Mouse (Mus musculus): ENCODE measurements around the gene Casq2.
"Not testable (repeated sequence)": the region's sequence is repeated elsewhere in the genome, so short reads cannot be mapped to it uniquely, and the experiment has no call there.

Gene Casq2

DNA sequence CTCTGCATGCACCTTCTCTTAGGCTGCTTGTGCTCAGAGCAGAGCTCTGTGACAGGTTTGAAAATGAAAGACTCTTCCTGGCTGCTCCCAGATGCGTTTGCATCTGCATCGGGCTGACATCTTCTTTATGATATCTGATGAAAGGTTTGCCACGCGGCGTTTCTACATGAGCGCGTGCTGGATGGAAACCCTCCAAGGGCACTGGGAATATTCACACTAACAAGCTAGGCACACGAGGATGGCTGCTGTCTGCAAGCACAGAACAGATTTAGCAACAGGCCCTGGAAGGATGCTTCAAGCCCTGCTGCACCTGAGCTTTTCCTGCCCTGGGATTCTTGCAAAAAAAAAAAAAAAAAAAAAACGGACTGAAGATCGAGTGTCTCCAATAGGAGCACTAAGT, 50.9 kb downstream of the Casq2 start:
- DNase-seq = no peak

DNA sequence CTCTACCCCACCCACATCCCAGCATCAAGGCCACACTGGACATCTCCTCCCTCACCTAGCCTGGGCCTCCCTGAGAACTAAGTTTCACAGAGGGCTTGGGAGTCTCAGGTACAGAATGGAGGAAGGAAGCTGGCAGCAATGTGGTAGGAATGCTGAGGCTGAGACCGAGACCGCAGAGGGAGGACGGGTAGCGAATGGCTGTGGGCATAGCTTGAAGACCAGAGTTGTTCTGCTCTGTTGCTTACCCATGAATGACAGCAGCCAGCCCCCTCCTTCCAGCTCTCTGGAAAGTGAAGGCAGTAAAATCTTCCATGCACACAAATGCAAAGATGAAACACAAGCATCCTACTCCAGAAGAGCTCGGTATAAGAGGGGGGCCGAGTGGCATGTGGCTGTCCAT, 52.7 kb downstream of the Casq2 start:
- DNase-seq = no peak

DNA sequence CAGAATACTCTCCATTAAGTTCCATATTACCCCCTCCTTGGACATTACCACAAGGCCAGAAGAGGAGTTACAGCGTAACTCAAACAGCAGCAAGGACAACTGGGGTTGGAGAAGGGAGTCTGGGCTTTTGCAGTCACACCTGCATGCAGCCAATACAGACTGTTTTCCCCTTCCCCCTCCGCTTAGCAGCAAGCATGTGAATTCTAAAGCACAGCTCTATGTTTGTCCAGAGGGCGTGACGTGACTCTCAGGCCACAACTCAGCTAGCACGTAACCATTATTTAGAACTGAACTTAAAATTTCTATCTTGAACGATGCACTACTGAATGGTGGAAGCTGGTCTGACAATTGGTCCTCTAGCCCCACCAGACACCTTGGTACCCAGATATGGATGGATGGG, 54.4 kb downstream of the Casq2 start:
- no peak for DNase-seq

GRCm38 (mm10) chr3:102141451-102141850, 55.2 kb downstream of the Casq2 start:
- DNase-seq = no peak

GRCm38 (mm10) chr3:102141893-102142292, 55.7 kb downstream of the Casq2 start:
- DNase-seq = no peak

DNA sequence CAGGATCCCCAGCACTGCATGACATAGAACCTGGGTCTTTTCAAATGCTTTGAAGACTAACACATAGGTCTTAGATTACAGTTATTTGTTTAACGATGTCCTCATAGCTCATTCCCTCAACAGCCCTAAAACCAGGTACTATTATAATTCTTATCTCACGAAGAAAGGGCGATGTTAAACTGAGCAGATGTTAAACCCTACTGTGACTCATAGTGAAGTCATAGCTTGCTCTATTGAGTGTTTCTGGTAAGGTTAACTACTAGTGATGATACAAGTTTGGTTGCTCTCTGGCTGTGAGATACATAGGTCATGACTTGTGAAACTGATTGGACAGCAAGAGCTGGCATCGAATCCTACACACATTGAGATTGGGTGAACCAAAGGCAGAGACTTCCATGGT, 56.7 kb downstream of the Casq2 start:
- no peak for DNase-seq

DNA sequence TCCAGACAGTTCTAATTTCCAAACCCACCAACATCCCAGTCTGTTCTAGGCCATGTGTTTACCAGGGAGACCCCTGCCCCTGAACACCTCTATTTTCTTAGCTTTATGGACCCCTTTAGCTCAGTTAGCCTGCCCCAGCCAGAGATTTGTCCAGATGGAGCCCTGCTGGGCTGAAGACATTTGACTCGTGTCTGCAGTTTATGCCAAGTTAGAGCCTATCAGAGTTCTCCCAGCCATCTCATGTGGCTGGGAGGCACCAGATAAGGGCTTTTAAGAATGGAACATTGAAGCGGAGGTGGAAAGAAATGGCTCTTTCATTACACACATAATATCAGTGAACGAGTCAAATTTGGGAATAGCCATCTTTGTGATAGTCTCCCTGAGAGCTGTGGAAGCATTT, 57.3 kb downstream of the Casq2 start:
- DNase-seq = no peak

DNA sequence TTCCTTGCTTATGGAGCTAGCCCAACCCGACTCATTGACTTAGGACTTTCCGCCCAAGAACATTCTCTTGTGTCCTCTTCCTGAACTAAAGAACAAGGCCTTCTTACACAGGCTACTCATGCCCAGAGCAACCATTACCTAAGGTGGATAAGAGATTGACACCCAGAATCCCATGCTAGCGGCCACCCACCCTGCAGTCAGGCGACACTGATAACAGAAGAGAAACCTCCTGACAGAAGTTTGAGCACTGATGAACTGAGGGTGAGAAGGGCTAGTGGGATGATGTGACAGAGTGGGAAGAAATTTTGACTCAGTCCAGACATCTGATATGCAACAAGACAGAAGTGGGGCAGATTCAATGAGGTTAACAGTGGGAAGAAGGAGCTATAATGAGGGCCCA, 58.2 kb downstream of the Casq2 start:
- DNase-seq = no peak

DNA sequence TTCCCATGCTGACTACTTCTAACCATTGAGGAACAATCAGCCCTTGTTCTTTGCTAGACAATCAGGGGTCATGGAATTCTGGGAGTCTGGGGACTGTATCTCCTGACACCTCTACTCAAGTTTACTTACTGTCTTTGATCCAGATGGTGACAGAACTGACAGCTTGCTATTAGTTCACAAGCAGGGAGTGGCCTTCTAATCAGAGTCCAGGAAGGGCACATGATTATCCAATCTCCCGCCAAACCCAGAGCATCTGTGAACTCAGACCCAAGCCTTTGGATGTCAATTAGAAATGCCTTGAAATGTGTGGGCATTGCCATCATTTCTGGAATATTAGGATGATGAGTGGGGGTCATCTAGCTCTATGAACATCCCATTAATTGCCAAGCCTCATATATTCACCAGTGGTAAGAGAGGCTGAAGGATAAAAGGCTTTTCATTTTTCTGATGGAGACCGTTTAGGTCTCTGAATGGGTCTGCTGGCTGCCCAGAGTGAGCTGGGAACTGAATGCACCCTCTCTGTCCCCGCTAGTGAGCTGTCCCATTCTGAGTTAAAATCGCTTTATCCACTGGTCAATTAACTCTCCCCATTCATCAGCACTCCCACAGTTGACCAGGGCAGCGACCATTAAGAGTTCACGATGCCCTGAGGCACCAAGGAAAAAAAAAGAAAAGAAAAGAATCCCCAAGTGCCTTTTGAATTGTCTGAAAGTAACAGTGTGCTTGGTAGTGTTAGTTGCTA, 59.6 kb downstream of the Casq2 start:
- no peak for DNase-seq

GRCm38 (mm10) chr3:102146428-102146827, 60.2 kb downstream of the Casq2 start:
- no peak for DNase-seq

DNA sequence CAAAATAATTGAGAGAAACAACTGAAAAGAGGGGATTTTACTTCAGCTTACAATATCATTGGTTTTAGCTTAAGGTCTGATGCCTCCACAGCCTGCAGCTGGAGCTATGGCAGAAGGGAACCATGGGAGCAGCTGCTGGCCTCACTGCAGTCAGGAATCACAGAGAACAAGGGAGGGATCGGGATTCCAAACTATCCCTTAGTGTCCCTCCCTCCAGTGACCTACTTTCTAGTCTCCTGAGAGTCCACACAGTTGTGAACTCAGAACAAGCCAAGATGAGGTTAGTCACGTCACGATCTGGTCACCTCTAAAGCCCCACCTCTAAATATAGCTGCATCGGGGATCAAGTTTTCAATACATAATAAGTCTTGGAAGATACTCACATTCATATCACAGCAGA, 61.0 kb downstream of the Casq2 start:
- DNase-seq = no peak

DNA sequence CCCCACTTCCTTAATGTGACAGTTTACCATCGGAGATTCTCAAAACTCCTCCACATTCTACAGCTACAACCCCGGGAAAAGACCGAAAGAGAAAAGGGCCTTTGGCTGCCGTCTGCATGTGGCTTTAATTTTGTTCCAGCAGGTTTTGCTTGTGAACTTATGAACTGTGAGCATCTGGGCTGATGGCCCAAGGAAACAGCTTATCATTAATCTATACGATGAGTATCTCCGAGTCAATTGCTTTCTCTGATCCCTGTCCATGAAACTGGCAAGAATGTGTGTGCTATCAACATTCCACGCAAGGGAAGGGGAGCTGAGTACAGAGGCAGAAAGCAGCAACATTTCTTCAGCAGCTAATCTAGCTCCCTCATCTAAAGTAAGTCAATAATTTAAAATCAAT, 63.7 kb downstream of the Casq2 start:
- DNase-seq = no peak

GRCm38 (mm10) chr3:102151850-102152249, 65.6 kb downstream of the Casq2 start:
- no peak for DNase-seq

DNA sequence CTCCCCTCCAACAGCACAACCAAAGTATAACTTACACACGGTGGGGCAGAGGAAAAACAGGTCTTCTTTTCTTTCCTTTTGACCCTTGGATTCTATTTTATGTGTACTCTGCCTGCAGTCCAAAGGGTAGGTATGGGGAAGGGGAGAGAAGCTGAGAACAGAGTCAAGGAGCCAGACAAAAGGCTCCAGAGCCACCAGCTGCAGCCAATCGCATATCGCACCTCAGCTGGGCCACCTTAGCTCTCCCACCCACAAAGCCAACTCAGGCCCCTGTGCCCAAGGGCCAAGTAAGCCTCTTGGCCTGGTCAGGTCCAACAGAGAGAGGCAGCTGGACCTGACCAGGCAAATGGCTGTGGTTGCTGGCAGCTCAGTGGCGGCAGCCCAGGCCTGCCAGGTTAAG, 66.3 kb downstream of the Casq2 start:
- peak in 1 of 2 experiments; percentile 39 for DNase-seq

DNA sequence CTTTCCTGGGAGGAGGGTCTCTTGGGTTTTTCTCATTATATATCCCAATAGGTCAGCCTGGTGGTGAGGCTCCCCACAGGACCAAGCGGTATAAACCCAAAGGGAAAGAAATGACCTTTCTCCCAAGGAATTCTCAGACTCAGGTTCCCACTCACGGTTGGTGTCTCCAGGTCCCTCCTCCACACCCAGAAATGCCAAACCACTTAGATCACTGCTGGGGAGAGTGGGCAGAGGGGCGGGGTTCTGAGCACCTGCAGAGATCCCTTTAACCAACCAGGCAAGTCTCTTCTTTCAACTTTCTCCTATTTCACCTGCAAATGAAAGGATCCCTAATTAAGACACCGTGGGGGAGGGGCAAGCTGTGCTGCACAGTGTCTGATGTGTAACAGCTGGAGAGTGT, 66.7 kb downstream of the Casq2 start:
- peak; percentile 20 to 56 for DNase-seq

DNA sequence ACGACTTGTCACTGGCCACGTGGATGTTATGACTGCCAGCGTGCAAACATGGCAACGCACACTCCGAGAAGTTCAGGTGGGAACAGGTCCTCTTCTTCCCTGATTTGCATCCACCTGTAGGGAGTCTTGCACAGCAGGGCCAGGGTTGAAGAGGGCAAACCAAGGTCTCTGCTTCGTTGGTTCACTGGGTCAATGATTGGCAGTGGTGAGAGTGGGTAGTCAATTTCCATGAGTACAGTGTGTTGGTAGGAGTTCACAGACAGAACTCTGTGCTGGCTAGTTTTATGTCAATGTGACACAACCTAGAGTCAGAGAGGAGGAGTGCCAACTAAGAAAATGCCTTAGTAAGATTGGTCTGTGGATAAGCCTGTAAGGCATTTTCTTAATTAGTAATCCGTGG, 67.9 kb downstream of the Casq2 start:
- peak; percentile 42 to 51 for DNase-seq

GRCm38 (mm10) chr3:102156737-102157136, 70.5 kb downstream of the Casq2 start:
- no peak for DNase-seq

DNA sequence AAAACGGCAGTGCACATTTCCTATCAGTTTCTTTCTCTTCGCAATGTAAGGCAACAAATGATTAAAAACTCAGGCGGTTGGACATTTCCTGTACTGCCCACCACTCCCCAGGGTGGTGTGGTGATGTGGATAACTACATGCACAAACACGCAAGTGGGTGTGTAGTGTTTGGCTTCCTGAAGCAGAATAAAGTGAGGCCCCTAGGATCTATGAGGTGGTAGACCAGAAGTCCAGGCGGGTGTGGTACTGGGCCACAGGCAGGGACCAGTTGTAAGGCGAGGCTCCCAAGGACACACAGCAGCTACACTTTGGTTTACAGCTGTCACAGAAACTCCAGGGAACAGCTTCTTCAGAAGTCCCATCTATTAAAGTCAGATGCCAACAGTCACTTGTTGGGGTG, 71.4 kb downstream of the Casq2 start:
- no peak for DNase-seq

GRCm38 (mm10) chr3:102158759-102159422, 72.7 kb downstream of the Casq2 start:
- DNase-seq = no peak

DNA sequence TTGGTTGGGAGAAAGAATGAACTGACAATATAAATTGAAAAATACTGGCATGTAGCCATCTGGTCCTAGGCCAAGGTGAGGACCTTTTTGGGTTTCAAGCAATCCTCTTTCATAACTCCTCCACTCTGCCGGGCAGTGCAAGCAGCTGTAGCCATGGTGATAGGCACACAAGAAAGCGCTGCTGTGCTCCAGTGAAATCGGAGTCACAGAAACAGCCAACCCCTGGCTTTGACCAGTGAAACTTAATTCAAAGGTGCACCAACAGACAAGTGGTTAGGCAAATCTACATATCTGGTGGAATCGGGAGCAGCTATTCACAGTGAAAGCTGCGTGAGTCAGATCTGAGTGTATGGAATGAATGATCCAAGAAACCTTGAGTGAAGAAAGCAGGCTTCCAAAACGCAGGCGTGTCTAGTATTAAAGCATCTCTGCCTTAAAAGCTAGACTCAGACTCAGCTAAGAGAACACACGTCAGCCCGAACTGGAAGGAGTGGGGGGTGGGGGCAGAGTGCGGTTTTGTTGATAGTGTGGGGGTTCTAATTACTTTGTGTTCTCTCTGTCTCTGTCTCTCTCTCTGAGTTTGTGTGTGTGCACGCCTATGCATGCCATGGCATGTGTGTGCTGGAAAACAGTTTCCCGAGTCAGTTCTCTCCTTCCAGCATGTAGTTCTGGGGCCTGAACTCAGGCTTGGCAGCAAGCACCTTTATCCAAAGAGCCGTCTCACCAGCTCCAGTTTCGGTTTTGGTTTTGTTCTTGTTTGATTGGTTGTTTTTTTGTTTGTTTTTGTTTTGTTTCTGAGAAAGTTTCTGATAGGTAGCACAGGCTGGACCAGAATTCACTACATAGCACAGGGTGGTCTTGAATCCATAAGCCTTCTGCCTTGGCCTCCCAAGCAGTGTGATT, 73.5 kb downstream of the Casq2 start:
- peak; percentile 24 to 26 for DNase-seq

DNA sequence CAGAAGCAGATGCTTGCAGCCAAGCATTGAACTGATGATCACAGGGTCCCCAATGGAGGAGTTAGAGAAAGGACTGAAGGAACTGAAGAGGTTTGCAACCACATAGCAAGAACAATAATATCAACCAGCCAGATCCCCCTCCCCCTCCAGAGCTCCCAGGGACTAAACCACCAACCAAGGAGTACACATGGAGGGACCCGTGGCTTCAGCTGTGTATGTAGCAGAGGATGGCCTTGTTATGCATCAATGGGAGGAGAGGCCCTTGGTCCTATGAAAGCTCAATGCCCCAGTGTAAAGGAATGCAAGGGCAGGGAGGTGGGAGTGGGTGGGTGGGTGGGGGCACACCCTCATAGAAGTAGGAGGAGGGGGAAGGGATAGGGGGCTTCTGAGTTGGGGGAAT, 77.6 kb downstream of the Casq2 start:
- not testable (repeated sequence) for DNase-seq

DNA sequence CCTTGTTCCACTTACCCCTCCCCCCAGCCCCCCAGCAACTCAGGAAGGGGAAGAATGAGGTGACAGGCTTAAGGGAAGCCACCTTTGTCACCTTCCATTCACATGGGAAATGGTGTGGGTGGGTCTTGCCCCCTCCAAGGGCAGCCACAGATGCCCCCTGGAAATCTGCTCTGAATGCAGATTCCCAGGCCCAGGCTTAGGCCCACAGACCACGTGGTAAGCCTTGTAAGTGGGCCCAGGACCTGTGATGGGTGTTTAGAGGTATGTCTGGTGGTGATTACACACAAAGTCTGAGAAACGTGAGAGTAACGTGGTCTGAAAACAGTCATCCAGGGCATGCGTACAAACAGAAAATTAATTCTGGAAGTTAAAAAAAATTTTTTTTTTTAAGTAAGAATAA, 78.7 kb downstream of the Casq2 start:
- DNase-seq = no peak

DNA sequence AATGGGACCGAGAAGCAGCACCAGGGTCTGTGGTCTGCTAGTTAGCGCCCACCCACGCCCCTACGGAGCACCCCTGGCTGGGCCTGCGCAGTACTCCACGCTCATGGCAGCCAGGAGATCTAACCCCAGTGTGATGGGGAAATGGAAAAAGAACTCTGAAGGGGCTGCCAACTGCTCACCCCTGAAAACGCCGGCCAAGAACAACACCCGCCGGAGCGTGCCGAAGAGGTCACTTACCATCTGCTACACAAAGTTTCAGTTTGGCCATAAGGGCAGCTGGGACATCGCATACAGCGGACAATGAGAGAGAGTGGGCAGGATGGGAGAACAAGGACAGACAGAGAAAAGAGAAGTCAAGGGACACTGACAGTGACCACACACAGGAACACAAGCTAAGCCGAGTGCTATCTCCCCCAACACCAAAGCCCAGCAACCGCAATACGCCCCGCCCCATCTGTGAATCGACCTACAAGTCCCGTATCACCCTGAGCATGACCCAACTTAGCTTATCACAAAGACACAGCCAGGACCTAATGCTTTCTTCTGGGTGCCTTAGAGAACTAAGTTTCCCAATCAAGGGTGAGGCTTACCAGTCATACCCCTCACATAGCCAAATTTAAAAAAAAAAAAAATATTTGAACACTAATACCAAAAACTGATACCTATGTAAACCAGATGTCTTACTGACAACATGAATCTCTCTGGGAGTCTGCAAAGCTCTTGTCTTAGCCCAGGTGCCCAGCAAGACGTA, 79.5 kb downstream of the Casq2 start:
- DNase-seq = no peak
